Mouse (Mus musculus) gastrocnemius, postnatal 4 days (tissue): ENCODE measurements around the gene Shisa4. TPM values are rescaled to one million over a fixed set of nuclear protein-coding genes. Genes with fewer than 3 reads are reported as not detected.
"Not testable (repeated sequence)": the region's sequence is repeated elsewhere in the genome, so short reads cannot be mapped to it uniquely, and the experiment has no call there.

Experiments
- DNase-seq, 2 experiments: peaks; one replicate each; pipeline ENCODE4 v3.0.0; 2021 to 2022; ENCODE audit warnings: low spot score in 2 of 2, mixed read lengths in 2 of 2
- long read RNA-seq, 2 experiments: library from polyadenylated mRNA; stranded (forward); transcript quantifications; one replicate each; pipeline ENCODE4 v2.0.0; 2021
- total RNA-seq, 2 experiments: library from RNA; stranded (reverse); gene quantifications; 2 replicates each; pipeline ENCODE4 v1.2.3; 2021

Gene Shisa4
- total RNA-seq: 100 to 1,000 TPM; 121 to 136 TPM
- long read RNA-seq, experiment 1, transcript Shisa4-201 (5 exons, 1,763 nt): major isoform, 135 of 171 reads
- long read RNA-seq, experiment 1, partial matches to known transcripts: 13 of 171 reads
- long read RNA-seq, experiment 1, other reads (novel, unspliced or antisense): 21 of 171 reads
- long read RNA-seq, experiment 2, transcript Shisa4-201 (5 exons, 1,763 nt): major isoform, 170 of 209 reads
- long read RNA-seq, experiment 2, partial matches to known transcripts: 8 of 209 reads
- long read RNA-seq, experiment 2, other reads (novel, unspliced or antisense): 26 of 209 reads

- peak; percentile 59 to 77 for DNase-seq
Observed at GRCm38 (mm10) chr1:135374868-135375581, at the start of gene Shisa4. Shisa4 (minus strand) TSS chr1:135375237.

- no peak for DNase-seq
Observed at GRCm38 (mm10) chr1:135422772-135423171, 47.7 kb upstream of the Shisa4 start.

- no peak for DNase-seq
Observed at GRCm38 (mm10) chr1:135413996-135414395, 39.0 kb upstream of the Shisa4 start.

- DNase-seq: no peak
Observed at GRCm38 (mm10) chr1:135412130-135412529, 37.1 kb upstream of the Shisa4 start.

GRCm38 (mm10) chr1:135410967-135411366 is 35.9 kb upstream of the Shisa4 start:
- DNase-seq: peak in 1 of 2 experiments; percentile 24

- no peak for DNase-seq
Observed at GRCm38 (mm10) chr1:135408973-135409372, 33.9 kb upstream of the Shisa4 start.

DNA sequence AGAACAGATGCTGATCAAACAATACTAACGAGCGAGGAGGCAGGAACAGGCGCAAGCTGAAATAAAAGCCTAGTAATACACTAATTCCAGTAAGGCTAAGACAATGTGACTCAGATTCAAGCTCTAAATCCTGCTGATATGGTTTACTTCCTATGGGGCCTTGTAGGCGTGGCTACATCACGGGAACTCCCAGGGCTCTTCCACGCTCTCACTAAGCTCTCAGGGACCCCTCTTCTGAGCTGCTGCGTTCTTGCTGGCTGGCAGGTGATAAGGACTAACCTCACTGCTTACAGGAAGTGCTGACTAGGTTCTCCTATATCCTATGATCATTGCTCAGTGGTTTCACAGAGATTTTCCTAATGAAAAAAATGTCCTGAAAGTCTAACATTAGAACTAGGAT is 30.3 kb upstream of the Shisa4 start:
- no peak for DNase-seq

- no peak for DNase-seq
Observed at GRCm38 (mm10) chr1:135401452-135402110, 26.5 kb upstream of the Shisa4 start.

DNA sequence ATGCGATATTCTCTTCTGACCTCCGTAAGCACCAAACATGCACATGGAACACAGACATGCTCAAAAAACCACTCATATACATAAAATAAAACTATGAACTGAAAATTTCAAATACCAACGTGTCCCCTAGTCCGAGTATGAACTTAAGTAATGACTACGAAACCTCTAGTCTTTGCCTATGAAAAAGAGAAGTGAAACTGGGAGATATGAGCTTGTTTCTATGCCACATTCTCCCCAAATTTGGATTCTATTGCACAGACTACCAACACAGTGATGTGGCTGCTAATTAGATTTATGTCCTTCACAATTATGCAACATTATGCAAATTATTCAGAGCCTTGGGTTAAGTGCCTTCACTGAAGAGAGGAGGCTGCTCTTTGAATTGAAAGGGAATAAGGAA is 24.4 kb upstream of the Shisa4 start:
- no peak for DNase-seq

DNA sequence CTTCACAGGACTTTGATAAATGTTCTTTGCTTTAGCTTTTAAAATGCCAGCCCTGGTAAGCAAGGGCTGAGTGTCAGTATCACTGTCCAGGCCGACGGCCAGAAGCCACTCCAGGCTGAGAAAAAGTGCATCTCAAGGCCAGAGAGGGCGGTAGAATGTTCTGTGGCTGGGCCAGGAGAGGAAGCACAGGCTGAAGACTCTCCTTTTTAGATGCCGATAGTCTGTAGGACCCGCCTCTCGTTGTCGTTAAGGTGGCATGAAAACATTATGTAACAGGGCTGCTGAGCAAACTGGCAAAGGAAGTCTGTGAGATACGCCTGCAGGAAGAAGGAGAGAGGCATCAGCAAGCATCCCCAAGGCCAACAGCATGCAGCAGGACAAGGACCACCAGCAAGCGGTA is 10.1 kb upstream of the Shisa4 start:
- no peak for DNase-seq

GRCm38 (mm10) chr1:135384171-135384570 is 9.1 kb upstream of the Shisa4 start:
- DNase-seq: no peak

GRCm38 (mm10) chr1:135381560-135381959 is 6.5 kb upstream of the Shisa4 start:
- not testable (repeated sequence) for DNase-seq

DNA sequence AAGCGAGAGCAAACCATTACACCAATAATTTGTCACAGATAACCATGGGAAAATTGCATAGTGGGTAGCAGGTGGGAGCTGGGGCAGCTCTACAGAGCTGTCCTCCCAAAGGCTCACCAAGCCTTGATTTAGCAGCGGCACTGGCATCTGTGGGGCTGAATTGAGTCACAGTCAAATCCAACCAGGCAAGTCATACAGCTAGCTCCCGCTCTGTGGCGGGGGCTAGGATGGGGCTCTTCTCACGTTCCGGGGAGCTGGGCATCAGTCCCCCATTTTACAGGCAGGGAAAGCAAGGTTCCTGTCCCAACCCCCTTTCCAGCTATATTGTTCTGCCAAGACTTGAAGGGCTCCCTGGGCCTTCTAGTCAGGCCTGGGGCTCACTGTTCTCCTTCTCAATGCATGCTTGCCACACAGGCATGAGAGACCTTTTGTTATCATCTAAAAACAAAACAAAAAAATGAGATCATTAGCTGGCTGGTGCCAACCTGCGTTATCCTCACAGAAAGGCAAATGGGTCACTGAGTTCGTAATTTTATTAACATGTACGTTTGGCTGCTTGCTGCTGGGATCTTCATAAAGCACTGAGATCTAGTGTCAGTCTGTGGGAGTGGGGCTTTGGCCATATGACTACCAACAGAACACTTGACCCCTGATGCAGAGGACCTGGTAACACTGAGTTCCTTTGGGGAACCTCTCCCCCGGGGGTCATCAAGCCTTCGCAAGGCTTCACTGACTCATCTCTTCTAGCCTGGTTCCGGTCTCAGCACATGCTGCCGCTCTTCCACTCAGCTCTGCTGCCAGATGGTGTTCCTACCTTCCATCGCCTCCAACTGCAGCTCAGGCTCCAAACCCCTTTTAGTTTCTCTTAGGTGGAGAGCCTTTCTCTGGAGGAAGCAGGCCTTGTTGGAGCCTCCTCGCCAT is 5.3 kb upstream of the Shisa4 start:
- DNase-seq: no peak

DNA sequence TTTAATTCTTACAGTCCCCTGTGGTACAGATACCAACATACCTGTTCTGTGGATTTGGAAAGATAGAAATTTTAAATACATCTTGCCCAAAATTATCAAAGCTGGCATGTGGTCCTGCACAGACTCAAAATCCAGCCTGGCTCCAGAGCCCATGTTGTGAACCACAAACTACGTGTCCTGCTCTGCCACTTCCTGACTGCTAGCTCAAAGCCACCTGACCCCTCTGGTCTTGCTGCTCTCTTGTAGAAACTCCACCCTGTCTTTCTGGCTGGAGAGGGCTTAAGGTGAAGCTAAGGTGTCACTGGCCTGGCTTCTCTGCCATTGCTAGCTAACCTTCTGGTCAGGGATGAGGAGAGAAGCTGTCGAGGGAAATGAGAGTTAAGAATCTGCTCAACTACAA is 4.0 kb upstream of the Shisa4 start:
- no peak for DNase-seq

DNA sequence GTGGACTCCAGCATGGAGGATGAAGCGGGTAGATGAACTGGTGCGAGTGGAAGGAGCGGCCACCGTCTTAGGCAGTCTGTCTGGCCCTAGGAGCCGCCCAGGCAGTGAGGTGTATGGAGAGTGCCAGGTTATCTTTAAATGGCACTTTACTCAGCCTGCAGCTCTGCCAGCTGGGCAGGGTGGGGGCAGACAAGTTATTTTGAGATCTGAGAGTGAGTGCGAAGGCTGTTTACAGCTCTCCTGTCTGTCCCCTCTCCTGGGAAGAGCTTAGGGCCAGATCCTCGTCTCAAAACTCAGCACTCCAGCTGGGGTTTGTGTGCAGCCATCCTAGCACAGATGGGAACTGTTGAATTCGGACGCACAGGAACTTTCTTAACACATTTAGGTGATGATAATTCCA is 3.5 kb upstream of the Shisa4 start:
- DNase-seq: no peak

DNA sequence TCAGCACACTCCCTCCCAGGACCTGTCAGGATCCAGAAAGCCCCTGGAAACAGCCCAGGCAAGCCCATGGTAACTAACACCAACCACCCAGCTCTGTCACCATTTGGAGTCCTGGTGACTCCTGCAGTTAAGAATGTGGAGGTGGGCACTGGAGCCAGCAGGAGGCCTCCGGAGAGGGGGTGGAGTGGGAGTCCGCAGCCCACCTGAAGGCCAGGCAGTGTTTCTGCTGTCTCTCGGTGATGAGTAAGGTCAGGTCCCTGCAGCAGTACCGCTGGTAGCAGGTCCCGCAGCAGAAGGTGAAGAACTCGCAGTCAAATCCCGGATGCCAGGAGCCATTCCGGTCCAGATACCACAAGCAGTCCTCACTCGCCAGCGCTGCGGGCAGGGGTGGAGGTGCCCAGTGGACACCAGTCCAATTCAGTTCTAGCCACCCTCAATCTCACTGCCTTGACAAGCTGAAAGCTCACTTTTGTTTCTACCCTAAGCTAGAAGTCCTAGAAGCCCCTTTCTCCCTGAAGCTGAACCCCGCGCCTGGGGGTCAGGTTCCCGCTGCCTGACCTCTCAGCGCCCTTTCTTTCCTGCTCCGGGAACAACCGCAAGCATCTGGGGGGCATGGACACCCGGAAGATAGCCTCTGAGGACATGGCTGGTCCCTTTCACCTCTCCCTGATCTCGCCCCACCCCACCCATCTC is 716 bp downstream of the Shisa4 start:
- DNase-seq: no peak

DNA sequence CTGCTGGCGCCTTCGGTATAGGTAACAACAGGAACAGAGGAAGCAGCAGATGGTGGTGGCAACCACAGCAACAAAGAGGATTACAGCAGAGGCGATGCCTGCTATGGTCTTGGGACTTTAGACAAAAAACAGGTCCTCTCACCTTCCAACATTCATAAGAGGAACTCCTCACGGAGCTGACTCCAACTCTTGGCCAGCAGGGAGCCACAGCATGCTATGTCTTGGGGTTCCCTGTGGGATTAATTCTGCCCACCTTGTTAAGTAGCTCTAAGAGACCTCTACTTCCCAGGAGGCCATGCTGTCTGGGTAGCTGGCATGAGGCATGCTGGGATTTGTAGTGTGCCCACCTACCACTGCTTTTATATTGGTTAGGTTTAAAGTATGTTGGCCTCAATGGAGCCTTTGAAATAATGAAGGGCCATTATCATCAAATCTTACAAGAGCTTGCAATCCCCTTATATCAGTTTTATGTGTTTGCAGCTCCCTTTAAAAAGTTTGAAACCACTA is 1.8 kb downstream of the Shisa4 start:
- no peak for DNase-seq

DNA sequence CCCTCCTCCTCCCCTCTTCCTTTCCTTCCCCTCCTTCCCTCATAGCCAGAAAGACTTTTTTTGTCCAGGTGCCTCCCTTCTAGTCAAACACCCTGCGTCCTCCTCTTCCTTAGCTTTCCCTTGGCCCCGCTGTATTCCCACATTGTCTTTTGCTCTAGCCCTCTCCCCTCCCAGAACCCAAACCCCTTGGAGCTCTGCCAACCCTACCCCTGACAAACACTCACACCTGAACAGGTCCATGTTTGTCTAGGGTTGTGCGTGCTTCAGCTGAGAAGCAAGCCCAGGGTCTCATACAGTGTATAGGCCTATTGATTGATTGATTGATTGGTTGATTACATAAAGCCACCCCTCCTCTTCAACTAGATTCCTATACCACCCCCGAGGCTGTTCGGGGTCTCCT is 5.6 kb downstream of the Shisa4 start:
- no peak for DNase-seq

- peak in 1 of 2 experiments; percentile 62 for DNase-seq
Observed at GRCm38 (mm10) chr1:135368982-135369381, 6.1 kb downstream of the Shisa4 start.

- DNase-seq: peak; percentile 67 to 88
Observed at GRCm38 (mm10) chr1:135368245-135368644, 6.8 kb downstream of the Shisa4 start.
